ENCODE assay signal across 8 mouse cellular contexts in the genomic region with DNA sequence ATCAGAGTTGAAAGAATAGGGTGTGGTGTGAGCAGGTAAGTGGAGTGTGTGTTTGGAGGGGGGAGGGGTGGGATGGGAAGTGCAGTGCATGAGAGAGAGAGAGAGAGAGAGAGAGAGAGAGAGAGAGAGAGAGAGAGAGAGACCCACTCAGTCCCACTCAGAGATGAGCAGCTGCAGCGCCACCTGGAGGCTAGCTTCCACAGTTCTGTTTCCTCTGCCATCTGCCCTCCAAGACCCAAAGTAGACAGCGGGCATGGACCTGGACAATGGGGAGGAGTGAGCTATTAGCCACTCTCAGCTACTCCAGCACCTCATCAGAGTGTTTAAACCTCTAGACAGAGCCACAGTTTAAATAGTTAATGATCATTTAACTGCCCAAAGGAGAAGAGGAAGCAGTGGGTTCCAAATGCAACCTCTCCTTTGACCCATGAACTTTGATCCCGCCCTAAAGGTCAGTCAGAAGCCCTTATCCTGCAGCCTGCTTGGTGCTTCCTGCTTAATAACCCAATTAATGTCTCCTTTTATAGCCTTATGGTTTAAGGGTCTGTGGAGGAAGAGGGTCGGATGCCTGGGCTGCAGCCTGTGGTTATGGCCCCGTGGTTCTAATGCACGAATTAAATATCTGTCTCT.
A peak's percentile ranks its signal among the peaks of the same experiment; 100 is the strongest.
DNase-seq lines count a peak whose midpoint lies in the region; ATAC-seq lines count a peak whose summit lies in the region.

No protein-coding gene starts in this region.

- H3K27me3 ChIP-seq in hindbrain, embryonic 10.5 days (ENCODE audit: insufficient read depth, poor library complexity, severe bottlenecking), result peaks cover 41% of the 10 kb centered on the region
- H3K27me3 ChIP-seq in hindbrain, embryonic 16.5 days (replicated peaks; ENCODE audit: control insufficient read depth, insufficient read depth, low read length), result no peaks in the 10 kb centered on the region
- 0 out of 2 replicates have a peak, but pooled peaks cover 4% of the 10 kb centered on the region for H3K27me3 ChIP-seq in midbrain, embryonic 15.5 days (replicated peaks)
- H3K27me3 ChIP-seq in heart, embryonic 11.5 days (ENCODE audit: control insufficient read depth, insufficient read depth, low read length), result no peaks in the 10 kb centered on the region; the same call in 1 of the 2 replicates

- no peaks in the 10 kb centered on the region for H3K9me3 ChIP-seq in hindbrain, embryonic 10.5 days
- no peaks in the 10 kb centered on the region for H3K9me3 ChIP-seq in hindbrain, embryonic 16.5 days (ENCODE audit: control insufficient read depth, low read length)
- H3K9me3 ChIP-seq in midbrain, embryonic 15.5 days, result no peaks in the 10 kb centered on the region
- H3K9me3 ChIP-seq in heart, embryonic 11.5 days (replicated peaks; ENCODE audit: control insufficient read depth, low read length), result no peaks in the 10 kb centered on the region

- 63% methylated on average over 6 of the region's 6 CpGs for WGBS in hindbrain, embryonic 10.5 days
- WGBS in hindbrain, embryonic 16.5 days, result 46% methylated on average over 6 of the region's 6 CpGs
- 53% methylated on average over 6 of the region's 6 CpGs for WGBS in midbrain, embryonic 15.5 days
- WGBS in heart, embryonic 11.5 days (ENCODE audit: insufficient replicate concordance), result 63% methylated on average over 6 of the region's 6 CpGs

- H3K36me3 ChIP-seq in hindbrain, embryonic 10.5 days, result no peaks in the 10 kb centered on the region
- H3K36me3 ChIP-seq in hindbrain, embryonic 16.5 days (ENCODE audit: control insufficient read depth, insufficient read depth, low read length), result no peaks in the 10 kb centered on the region
- H3K36me3 ChIP-seq in midbrain, embryonic 15.5 days (replicated peaks), result no peaks in the 10 kb centered on the region
- H3K36me3 ChIP-seq in heart, embryonic 11.5 days (ENCODE audit: control insufficient read depth, insufficient read depth, low read length), result no peaks in the 10 kb centered on the region

- H3K27ac ChIP-seq in hindbrain, embryonic 10.5 days, result peak overlapping the region; percentile 8; the same call in 1 of the 2 replicates
- H3K27ac ChIP-seq in hindbrain, embryonic 16.5 days (ENCODE audit: low read depth, low read length), result no peak overlapping the region
- no peak overlapping the region for H3K27ac ChIP-seq in midbrain, embryonic 15.5 days
- H3K27ac ChIP-seq in heart, embryonic 11.5 days (ENCODE audit: low read depth, low read length), result no peak overlapping the region

- H3K9ac ChIP-seq in hindbrain, embryonic 16.5 days (ENCODE audit: low read depth, low read length), result no peak overlapping the region
- H3K9ac ChIP-seq in midbrain, embryonic 15.5 days, result no peak overlapping the region
- H3K9ac ChIP-seq in heart, embryonic 11.5 days (ENCODE audit: low read depth, low read length), result no peak overlapping the region

- intact Hi-C loops in left cerebral cortex, postnatal 25 days (cut with DNase I), result no loop called here

- H3K4me2 ChIP-seq in hindbrain, embryonic 16.5 days (ENCODE audit: low read length), result no peak overlapping the region
- no peak overlapping the region for H3K4me2 ChIP-seq in midbrain, embryonic 15.5 days
- no peak overlapping the region for H3K4me2 ChIP-seq in heart, embryonic 11.5 days

- H3K4me1 ChIP-seq in hindbrain, embryonic 10.5 days (replicated peaks), result peaks cover 27% of the 10 kb centered on the region
- H3K4me1 ChIP-seq in hindbrain, embryonic 16.5 days (ENCODE audit: control insufficient read depth, insufficient read depth, low read depth, low read length), result no peaks in the 10 kb centered on the region; the same call in 1 of the 2 replicates
- peaks cover 3% of the 10 kb centered on the region; the same call in 1 of the 2 replicates for H3K4me1 ChIP-seq in midbrain, embryonic 15.5 days
- H3K4me1 ChIP-seq in heart, embryonic 11.5 days (ENCODE audit: control insufficient read depth, insufficient read depth, low read length), result no peaks in the 10 kb centered on the region

- ATAC-seq in hindbrain, embryonic 16.5 days, result no peak
- 0 out of 2 replicates have a peak, but pooled peaks have one; percentile 4 for ATAC-seq in midbrain, embryonic 15.5 days (replicated peaks)
- no peak for ATAC-seq in heart, embryonic 11.5 days (replicated peaks; ENCODE audit: insufficient number of reproducible peaks, low FRiP score, low TSS enrichment)

- DNase-seq in hindbrain, embryonic 10.5 days (ENCODE audit: low spot score), result peak; percentile 50
- peak; percentile 14 for DNase-seq in ZHBTc4 (ENCODE audit: low read depth, low spot score)
- peak; percentile 12 for DNase-seq in induced T-regulatory cell, adult 2 months (ENCODE audit: low read depth)
- no peak for DNase-seq in frontal cortex, postnatal 25 days (ENCODE audit: low spot score in 2 of 2)
- no peak for DNase-seq in left cerebral cortex, postnatal 25 days (ENCODE audit: low spot score in 2 of 2)

- no peak overlapping the region for H3K4me3 ChIP-seq in hindbrain, embryonic 10.5 days
- no peak overlapping the region for H3K4me3 ChIP-seq in hindbrain, embryonic 16.5 days (ENCODE audit: low read length)
- no peak overlapping the region for H3K4me3 ChIP-seq in midbrain, embryonic 15.5 days
- no peak overlapping the region for H3K4me3 ChIP-seq in heart, embryonic 11.5 days (ENCODE audit: low read depth, low read length)

Comparison
In these comparisons a context has a peak if more than half of its experiments do, and no peak if none do; other contexts are left out.
1. DNase-seq: peak in hindbrain, embryonic 10.5 days (single experiment), ZHBTc4 (single experiment) and induced T-regulatory cell, adult 2 months (single experiment); none in frontal cortex, postnatal 25 days (0 of 2) and left cerebral cortex, postnatal 25 days (0 of 2).